Mouse (Mus musculus) hindbrain, embryonic 15.5 days (tissue): Measurements from ENCODE around the gene Mical1. TPM values are rescaled to one million over a fixed set of nuclear protein-coding genes. Genes with fewer than 3 reads are reported as not detected.

ENCODE experiments used
- ATAC-seq: fragments of 200-750 bp; cut with Nextera tagmentation; 2 replicates; pipeline ENCODE4 v1.8.0; 2017; ENCODE audit warnings: low read depth, moderate number of reproducible peaks, moderate TSS enrichment; ENCODE audit not compliant: low FRiP score
- H3K27ac ChIP-seq: fragments of 300-500 bp; sonication (generic); replicated peaks from 2 replicates; pipeline ENCODE4 v1.5.1; 2015; ENCODE audit warnings: mild to moderate bottlenecking, inconsistent platforms
- H3K27me3 ChIP-seq: fragments of 300-500 bp; sonication (generic); 2 replicates; pipeline ENCODE4 v1.6.1; 2015; ENCODE audit warnings: control low read depth, inconsistent platforms
- H3K36me3 ChIP-seq: fragments of 300-500 bp; sonication (generic); 2 replicates; pipeline ENCODE4 v1.6.1; 2015; ENCODE audit warnings: control low read depth, inconsistent platforms
- H3K4me1 ChIP-seq: fragments of 300-500 bp; sonication (generic); replicated peaks from 2 replicates; pipeline ENCODE4 v1.6.1; 2015; ENCODE audit warnings: control low read depth, inconsistent platforms
- H3K4me2 ChIP-seq: fragments of 300-500 bp; sonication (generic); 2 replicates; pipeline ENCODE4 v1.6.1; 2015; ENCODE audit warnings: moderate library complexity, mild to moderate bottlenecking, inconsistent platforms
- H3K4me3 ChIP-seq: fragments of 300-500 bp; sonication (generic); 2 replicates; pipeline ENCODE4 v1.5.1; 2015; ENCODE audit warnings: mild to moderate bottlenecking, inconsistent platforms
- H3K9ac ChIP-seq: fragments of 300-500 bp; sonication (generic); 2 replicates; pipeline ENCODE4 v1.6.1; 2015; ENCODE audit warnings: inconsistent platforms
- H3K9me3 ChIP-seq: fragments of 300-500 bp; sonication (generic); 2 replicates; pipeline ENCODE4 v1.6.1; 2016; ENCODE audit warnings: control low read depth, inconsistent platforms
- WGBS: fragments of 180-500 bp; shearing (Covaris S2); methylation state at CpG from one replicate; pipeline ENCODE4 v1.1.7; 2015; 5-methylcytosine and 5-hydroxymethylcytosine counted together
- polyA plus RNA-seq: library from polyadenylated mRNA; unstranded; fragments of >200 nt; fragmentation: Nextera tagmentation; extraction: Ambion mirVana; gene quantifications from 2 replicates; pipeline ENCODE4 v1.2.1, GENCODE M21; 2015

Gene Mical1
- polyA plus RNA-seq, 1 experiment from 2014 or later, result 29.1 TPM

DNA sequence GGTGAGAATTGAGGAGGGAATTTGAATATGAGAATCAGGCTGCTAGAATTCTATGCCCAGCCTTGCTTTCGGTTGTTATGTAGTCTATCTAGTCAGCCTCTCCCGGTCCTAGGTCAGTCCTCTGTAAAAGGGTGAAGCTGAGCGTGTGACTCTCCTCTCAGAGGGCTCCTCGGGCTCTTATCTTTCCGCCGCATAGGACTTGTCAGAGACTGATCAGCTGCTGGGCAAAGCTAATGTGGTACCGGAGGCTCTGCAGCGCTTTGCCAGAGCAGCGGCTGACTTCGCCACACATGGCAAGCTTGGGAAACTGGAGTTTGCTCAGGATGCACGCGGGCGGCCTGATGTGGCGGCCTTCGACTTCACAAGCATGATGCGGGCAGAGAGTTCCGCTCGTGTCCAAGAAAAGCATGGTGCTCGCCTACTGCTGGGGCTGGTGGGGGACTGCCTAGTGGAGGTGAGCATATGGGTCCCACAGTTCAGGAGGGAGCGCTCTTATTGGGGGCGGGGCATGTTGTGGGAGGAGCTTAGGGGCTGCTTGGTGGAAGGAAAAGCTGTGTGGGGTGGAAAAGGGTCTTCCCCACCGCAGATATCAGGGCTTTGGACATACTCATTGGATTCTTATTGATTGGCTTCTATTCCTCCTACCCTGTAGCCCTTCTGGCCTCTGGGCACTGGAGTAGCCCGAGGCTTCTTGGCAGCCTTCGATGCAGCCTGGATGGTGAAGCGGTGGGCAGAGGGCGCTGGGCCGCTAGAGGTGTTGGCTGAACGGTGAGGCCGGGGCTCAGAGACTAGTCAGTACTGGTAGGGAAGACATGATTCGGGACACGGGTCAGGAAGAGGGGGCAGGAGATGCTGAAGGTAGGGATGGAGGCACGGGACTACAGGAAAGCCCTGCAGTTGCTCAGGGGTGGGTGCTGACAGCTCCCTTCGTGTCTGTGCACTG is 5.1 kb downstream of the Mical1 start:
- Histone ChIP-seq H3K36me3 (no peaks in the 10 kb centered on the region; the same call in 1 of the 2 replicates), H3K4me1 (peaks cover 22% of the 10 kb centered on the region)
- 67% methylated on average over 33 of the region's 33 CpGs for WGBS

GRCm38 (mm10) chr10:41482446-41482845 is 6.3 kb downstream of the Mical1 start:
- no peaks in the 10 kb centered on the region for H3K27me3 ChIP-seq
- no peak overlapping the region for H3K27ac ChIP-seq
- ATAC-seq, result no peak
- peaks cover 9% of the 10 kb centered on the region for H3K4me1 ChIP-seq
- H3K9me3 ChIP-seq, result no peaks in the 10 kb centered on the region
- no peak overlapping the region for H3K9ac ChIP-seq
- H3K36me3 ChIP-seq, result no peaks in the 10 kb centered on the region; the same call in 1 of the 2 replicates
- 76% methylated on average over 7 of the region's 7 CpGs for WGBS
- no peak overlapping the region for H3K4me2 ChIP-seq
- H3K4me3 ChIP-seq, result no peak overlapping the region

More for the DNA sequence above, 5.1 kb downstream of the Mical1 start:
- Histone ChIP-seq H3K4me2 (no peak overlapping the region), H3K4me3 (no peak overlapping the region), H3K9ac (no peak overlapping the region), H3K27ac (no peak overlapping the region), H3K9me3 (no peaks in the 10 kb centered on the region), H3K27me3 (no peaks in the 10 kb centered on the region)
- no peak for ATAC-seq

DNA sequence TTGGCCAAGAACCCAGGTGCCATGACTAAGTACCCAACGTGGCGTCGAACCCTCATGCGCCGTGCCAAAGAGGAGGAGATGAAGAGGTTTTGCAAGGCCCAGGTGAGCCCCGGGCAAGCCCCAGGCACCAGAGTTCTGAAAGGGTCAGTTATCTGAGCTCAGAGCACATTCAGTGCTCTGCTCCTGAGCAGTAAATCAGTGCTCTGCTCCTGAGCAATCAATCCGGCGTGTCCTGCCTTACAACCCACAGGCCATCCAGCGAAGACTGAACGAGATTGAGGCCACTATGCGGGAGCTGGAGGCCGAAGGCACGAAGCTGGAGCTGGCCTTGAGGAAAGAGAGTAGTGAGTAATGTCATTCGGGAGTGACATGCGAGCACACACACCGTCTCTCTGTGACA is 9.7 kb downstream of the Mical1 start:
- no peaks in the 10 kb centered on the region; the same call in 1 of the 2 replicates for H3K36me3 ChIP-seq

GRCm38 (mm10) chr10:41486506-41487170 is 10.5 kb downstream of the Mical1 start:
- H3K36me3 ChIP-seq, result no peaks in the 10 kb centered on the region; the same call in 1 of the 2 replicates
- no peak overlapping the region for H3K27ac ChIP-seq
- H3K27me3 ChIP-seq, result no peaks in the 10 kb centered on the region
- no peak overlapping the region for H3K4me3 ChIP-seq
- H3K9me3 ChIP-seq, result no peaks in the 10 kb centered on the region
- H3K4me1 ChIP-seq, result peaks cover 19% of the 10 kb centered on the region
- ATAC-seq, result no peak
- 80% methylated on average over 14 of the region's 14 CpGs for WGBS
- H3K4me2 ChIP-seq, result no peak overlapping the region
- no peak overlapping the region for H3K9ac ChIP-seq

More for the DNA sequence above, 9.7 kb downstream of the Mical1 start:
- Histone ChIP-seq H3K4me3 (no peak overlapping the region), H3K9me3 (no peaks in the 10 kb centered on the region), H3K9ac (no peak overlapping the region), H3K27me3 (no peaks in the 10 kb centered on the region), H3K27ac (no peak overlapping the region), H3K4me2 (no peak overlapping the region), H3K4me1 (peaks cover 20% of the 10 kb centered on the region)
- ATAC-seq, result no peak
- 94% methylated on average over 16 of the region's 16 CpGs for WGBS

DNA sequence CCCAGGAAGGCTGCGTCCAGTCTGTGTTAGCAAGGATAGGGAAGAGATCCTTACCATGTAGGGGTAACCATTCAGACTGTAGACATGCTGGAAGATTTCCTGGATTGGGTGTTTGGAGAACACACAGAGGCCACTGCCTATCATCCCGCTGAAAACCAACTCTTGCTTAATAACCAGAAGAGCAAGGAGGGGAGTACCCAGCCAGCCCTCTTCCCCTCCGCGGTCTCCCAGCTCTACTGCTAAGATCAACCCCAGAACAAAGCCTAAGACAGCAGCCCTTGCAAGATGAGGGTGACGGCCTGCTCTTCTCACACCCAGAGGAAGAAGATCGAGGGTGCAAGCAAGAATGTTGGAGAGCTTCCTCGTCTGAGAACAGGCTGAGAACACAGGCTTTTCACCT is 12.8 kb downstream of the Mical1 start:
- peaks cover 19% of the 10 kb centered on the region for H3K4me1 ChIP-seq
- peak overlapping the region; percentile 72 for H3K4me3 ChIP-seq
- WGBS, result 53% methylated on average over 7 of the region's 7 CpGs
- no peaks in the 10 kb centered on the region; the same call in 1 of the 2 replicates for H3K36me3 ChIP-seq
- no peak overlapping the region for H3K9ac ChIP-seq
- H3K27me3 ChIP-seq, result no peaks in the 10 kb centered on the region
- H3K9me3 ChIP-seq, result no peaks in the 10 kb centered on the region
- peak overlapping the region; percentile 95 for H3K4me2 ChIP-seq
- ATAC-seq, result no peak
- no peak overlapping the region for H3K27ac ChIP-seq

GRCm38 (mm10) chr10:41489294-41489693 is 13.2 kb downstream of the Mical1 start:
- Histone ChIP-seq H3K36me3 (no peaks in the 10 kb centered on the region; the same call in 1 of the 2 replicates), H3K4me1 (peaks cover 19% of the 10 kb centered on the region), H3K4me2 (peak overlapping the region; percentile 95), H3K27me3 (no peaks in the 10 kb centered on the region), H3K27ac (no peak overlapping the region), H3K4me3 (peak overlapping the region; percentile 72), H3K9ac (peak overlapping the region; percentile 72), H3K9me3 (no peaks in the 10 kb centered on the region)
- WGBS, result 33% methylated on average over 8 of the region's 8 CpGs
- no peak for ATAC-seq

- Histone ChIP-seq H3K4me1 (peaks cover 19% of the 10 kb centered on the region), H3K9ac (peak within 1 kb of the TSS; percentile 72), H3K4me3 (peak within 1 kb of the TSS; percentile 72), H3K27me3 (no peaks in the 10 kb centered on the region), H3K4me2 (peak within 1 kb of the TSS; percentile 95), H3K36me3 (no peaks in the 10 kb centered on the region; the same call in 1 of the 2 replicates), H3K9me3 (no peaks in the 10 kb centered on the region), H3K27ac (peak within 1 kb of the TSS; percentile 62)
- WGBS, result under 1% methylated on average over 50 of the region's 50 CpGs
- peak; percentile 96 for ATAC-seq
These were observed 13.8 kb downstream of the Mical1 start, which contains the start of the genes Smpd2 and Ppil6 for GRCm38 (mm10) chr10:41489708-41490517. TSS of gene Smpd2 (minus strand) at chr10:41490369. TSS of gene Ppil6 (plus strand) at chr10:41490439.

DNA sequence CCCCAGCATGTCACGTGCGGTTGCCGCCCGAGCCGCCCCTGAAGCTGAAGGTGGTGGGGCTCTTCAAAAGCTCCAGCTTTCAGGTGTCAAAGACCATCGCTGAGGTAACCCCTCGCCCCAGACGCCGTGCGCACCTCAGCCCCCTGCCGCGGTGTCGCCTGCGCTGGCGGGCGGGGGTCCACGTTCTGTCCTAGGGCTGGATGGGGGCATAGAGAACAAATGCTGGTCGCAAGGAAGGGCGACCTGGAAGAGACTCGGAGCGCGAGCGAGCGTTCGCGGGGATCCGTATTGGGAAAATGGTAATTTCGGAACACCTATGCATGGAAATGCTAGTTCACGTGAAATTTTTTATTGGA is 14.4 kb downstream of the Mical1 start:
- Histone ChIP-seq H3K4me3 (peak overlapping the region; percentile 72), H3K4me1 (peaks cover 19% of the 10 kb centered on the region), H3K9ac (peak overlapping the region; percentile 72), H3K9me3 (no peaks in the 10 kb centered on the region), H3K36me3 (no peaks in the 10 kb centered on the region), H3K27me3 (no peaks in the 10 kb centered on the region), H3K4me2 (peak overlapping the region; percentile 95), H3K27ac (0 out of 2 replicates have a peak overlapping the region, but pooled peaks have one; percentile 62)
- ATAC-seq, result peak; percentile 77
- under 1% methylated on average over 29 of the region's 29 CpGs for WGBS

DNA sequence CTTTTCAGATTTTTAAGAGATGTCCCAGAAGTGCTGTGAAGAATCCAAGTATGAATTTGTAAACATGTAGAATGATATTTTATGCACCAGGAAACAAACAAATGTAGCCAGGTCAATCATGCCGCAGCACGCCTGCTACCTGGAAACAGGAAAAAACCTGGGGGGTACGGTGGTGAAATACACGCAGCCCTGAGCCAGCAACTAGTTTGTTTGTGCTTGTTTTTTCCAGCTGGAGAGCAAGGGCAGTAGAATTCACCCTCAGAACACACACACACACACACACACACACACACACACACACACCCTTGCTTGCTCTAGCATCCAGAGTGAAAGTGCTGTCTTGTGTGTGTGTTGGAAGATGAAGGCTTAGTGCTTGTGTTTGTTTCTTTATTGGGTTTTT is 15.0 kb downstream of the Mical1 start:
- no peak for ATAC-seq
- Histone ChIP-seq H3K9ac (no peak overlapping the region), H3K4me1 (peaks cover 19% of the 10 kb centered on the region), H3K4me3 (peak overlapping the region; percentile 72), H3K27ac (no peak overlapping the region), H3K27me3 (no peaks in the 10 kb centered on the region), H3K4me2 (peak overlapping the region; percentile 95), H3K36me3 (no peaks in the 10 kb centered on the region), H3K9me3 (no peaks in the 10 kb centered on the region)
- 46% methylated on average over 4 of the region's 4 CpGs for WGBS

- no peaks in the 10 kb centered on the region for H3K36me3 ChIP-seq
- H3K27me3 ChIP-seq, result no peaks in the 10 kb centered on the region
- H3K27ac ChIP-seq, result no peak overlapping the region
- peak; percentile 59 for ATAC-seq
- H3K4me1 ChIP-seq, result no peaks in the 10 kb centered on the region; the same call in 1 of the 2 replicates
- H3K9ac ChIP-seq, result no peak overlapping the region
- H3K9me3 ChIP-seq, result no peaks in the 10 kb centered on the region
- H3K4me3 ChIP-seq, result no peak overlapping the region
- H3K4me2 ChIP-seq, result no peak overlapping the region
- 56% methylated on average over 4 of the region's 4 CpGs for WGBS
These were observed 24.8 kb downstream of the Mical1 start for GRCm38 (mm10) chr10:41500941-41501340.

- Histone ChIP-seq H3K27ac (no peak overlapping the region), H3K4me2 (no peak overlapping the region), H3K4me1 (no peaks in the 10 kb centered on the region; the same call in 1 of the 2 replicates), H3K9ac (0 out of 2 replicates have a peak overlapping the region, but pooled peaks have one; percentile 1), H3K36me3 (no peaks in the 10 kb centered on the region), H3K27me3 (no peaks in the 10 kb centered on the region), H3K4me3 (no peak overlapping the region), H3K9me3 (no peaks in the 10 kb centered on the region)
- ATAC-seq, result 0 out of 2 replicates have a peak, but pooled peaks have one; percentile 31
- 92% methylated on average over 1 of the region's 1 CpGs for WGBS
These were observed 28.9 kb downstream of the Mical1 start for GRCm38 (mm10) chr10:41504996-41505395.
